Mouse (Mus musculus) lung, embryonic 16.5 days (tissue): Measurements from ENCODE around the gene Syne1. TPM values are rescaled to one million over a fixed set of nuclear protein-coding genes. Genes with fewer than 3 reads are reported as not detected.

Experiments
- ATAC-seq: fragments of 200-750 bp; cut with Nextera tagmentation; 2 replicates; pipeline ENCODE4 v1.8.0; 2017; ENCODE audit warnings: low read depth, mild to moderate bottlenecking, moderate library complexity
- H3K27ac ChIP-seq: fragments of 300-500 bp; sonication (generic); 2 replicates; pipeline ENCODE4 v1.5.1; 2014; ENCODE audit warnings: mild to moderate bottlenecking, control low read depth, low read length
- H3K27me3 ChIP-seq: fragments of 300-500 bp; sonication (generic); 2 replicates; pipeline ENCODE4 v1.6.1; 2014; ENCODE audit warnings: low read depth, low read length, mixed read lengths; ENCODE audit not compliant: control insufficient read depth, insufficient read depth
- H3K36me3 ChIP-seq: fragments of 300-500 bp; sonication (generic); 2 replicates; pipeline ENCODE4 v1.6.1; 2014; ENCODE audit warnings: low read length; ENCODE audit not compliant: control insufficient read depth, insufficient read depth
- H3K4me1 ChIP-seq: fragments of 300-500 bp; sonication (generic); replicated peaks from 2 replicates; pipeline ENCODE4 v1.6.1; 2014; ENCODE audit warnings: low read length, mixed read lengths; ENCODE audit not compliant: control insufficient read depth, insufficient read depth
- H3K4me2 ChIP-seq: fragments of 300-500 bp; sonication (generic); 2 replicates; pipeline ENCODE4 v1.6.1; 2014; ENCODE audit warnings: low read depth, low read length, control low read depth
- H3K4me3 ChIP-seq: fragments of 300-500 bp; sonication (generic); 2 replicates; pipeline ENCODE4 v1.5.1; 2014; ENCODE audit warnings: mild to moderate bottlenecking, low read length, control low read depth
- H3K9ac ChIP-seq: fragments of 300-500 bp; sonication (generic); 2 replicates; pipeline ENCODE4 v1.6.1; 2014; ENCODE audit warnings: low read length, control low read depth
- H3K9me3 ChIP-seq: fragments of 300-500 bp; sonication (generic); 2 replicates; pipeline ENCODE4 v1.6.1; 2016; ENCODE audit warnings: low read length; ENCODE audit not compliant: control insufficient read depth
- WGBS: fragments of 180-500 bp; shearing (Covaris S2); extraction: QIAGEN DNeasy Blood & Tissue Kit; methylation state at CpG from one replicate; pipeline ENCODE4 v1.1.7; 2014; 5-methylcytosine and 5-hydroxymethylcytosine counted together
- polyA plus RNA-seq: library from polyadenylated mRNA; unstranded; fragments of >200 nt; fragmentation: Nextera tagmentation; extraction: Ambion mirVana; gene quantifications from 2 replicates; pipeline ENCODE4 v1.2.1, GENCODE M21; 2015

Syne1 gene
- polyA plus RNA-seq, 1 experiment from 2014 or later, result 4.3 TPM

- no peak overlapping the region for H3K9ac ChIP-seq
- no peak overlapping the region for H3K27ac ChIP-seq
- no peaks in the 10 kb centered on the region for H3K9me3 ChIP-seq
- ATAC-seq, result no peak
- no peaks in the 10 kb centered on the region for H3K4me1 ChIP-seq
- H3K36me3 ChIP-seq, result no peaks in the 10 kb centered on the region
- no peak overlapping the region for H3K4me3 ChIP-seq
- H3K27me3 ChIP-seq, result no peaks in the 10 kb centered on the region
- 72% methylated on average over 9 of the region's 9 CpGs for WGBS
- H3K4me2 ChIP-seq, result no peak overlapping the region
Measured at GRCm38 (mm10) chr10:5480552-5481550, 70.4 kb downstream of the Syne1 start.

GRCm38 (mm10) chr10:5480097-5480496 is 71.2 kb downstream of the Syne1 start:
- Histone ChIP-seq H3K27ac (no peak overlapping the region), H3K4me3 (no peak overlapping the region), H3K9me3 (no peaks in the 10 kb centered on the region), H3K27me3 (no peaks in the 10 kb centered on the region), H3K9ac (no peak overlapping the region), H3K4me2 (no peak overlapping the region), H3K4me1 (no peaks in the 10 kb centered on the region), H3K36me3 (no peaks in the 10 kb centered on the region)
- no peak for ATAC-seq
- WGBS, result 47% methylated on average over 6 of the region's 6 CpGs

GRCm38 (mm10) chr10:5468638-5469037 is 82.6 kb downstream of the Syne1 start:
- Histone ChIP-seq H3K9ac (no peak overlapping the region), H3K27ac (no peak overlapping the region), H3K27me3 (no peaks in the 10 kb centered on the region), H3K9me3 (no peaks in the 10 kb centered on the region), H3K4me2 (no peak overlapping the region), H3K36me3 (no peaks in the 10 kb centered on the region), H3K4me3 (no peak overlapping the region), H3K4me1 (no peaks in the 10 kb centered on the region)
- no peak for ATAC-seq
- WGBS, result 84% methylated on average over 2 of the region's 2 CpGs

- Histone ChIP-seq H3K9me3 (no peaks in the 10 kb centered on the region), H3K9ac (no peak overlapping the region), H3K27me3 (no peaks in the 10 kb centered on the region), H3K4me3 (no peak overlapping the region), H3K36me3 (no peaks in the 10 kb centered on the region), H3K27ac (no peak overlapping the region), H3K4me2 (no peak overlapping the region), H3K4me1 (no peaks in the 10 kb centered on the region)
- ATAC-seq, result no peak
Measured at GRCm38 (mm10) chr10:5453830-5454229, 97.5 kb downstream of the Syne1 start.

- H3K36me3 ChIP-seq, result no peaks in the 10 kb centered on the region
- H3K9ac ChIP-seq, result no peak overlapping the region
- ATAC-seq, result no peak
- no peak overlapping the region for H3K4me3 ChIP-seq
- H3K4me1 ChIP-seq, result no peaks in the 10 kb centered on the region
- 87% methylated on average over 2 of the region's 2 CpGs for WGBS
- H3K9me3 ChIP-seq, result no peaks in the 10 kb centered on the region
- no peaks in the 10 kb centered on the region for H3K27me3 ChIP-seq
- no peak overlapping the region for H3K4me2 ChIP-seq
- no peak overlapping the region for H3K27ac ChIP-seq
Measured at GRCm38 (mm10) chr10:5449944-5450343, 101.3 kb downstream of the Syne1 start.

- H3K36me3 ChIP-seq, result no peaks in the 10 kb centered on the region
- H3K4me3 ChIP-seq, result no peak overlapping the region
- WGBS, result 57% methylated on average over 4 of the region's 4 CpGs
- no peaks in the 10 kb centered on the region for H3K27me3 ChIP-seq
- no peaks in the 10 kb centered on the region for H3K4me1 ChIP-seq
- H3K9ac ChIP-seq, result no peak overlapping the region
- no peak for ATAC-seq
- no peak overlapping the region for H3K27ac ChIP-seq
- no peaks in the 10 kb centered on the region for H3K9me3 ChIP-seq
- H3K4me2 ChIP-seq, result no peak overlapping the region
Measured at GRCm38 (mm10) chr10:5447950-5448716, 103.1 kb downstream of the Syne1 start.

GRCm38 (mm10) chr10:5445313-5445712 is 106.0 kb downstream of the Syne1 start:
- Histone ChIP-seq H3K4me3 (no peak overlapping the region), H3K27ac (no peak overlapping the region), H3K4me2 (no peak overlapping the region), H3K36me3 (no peaks in the 10 kb centered on the region), H3K27me3 (no peaks in the 10 kb centered on the region), H3K9ac (no peak overlapping the region), H3K4me1 (no peaks in the 10 kb centered on the region), H3K9me3 (no peaks in the 10 kb centered on the region)
- ATAC-seq, result no peak
- WGBS, result 86% methylated on average over 3 of the region's 3 CpGs

GRCm38 (mm10) chr10:5443020-5443419 is 108.3 kb downstream of the Syne1 start:
- no peaks in the 10 kb centered on the region for H3K9me3 ChIP-seq
- no peak overlapping the region for H3K4me2 ChIP-seq
- H3K27me3 ChIP-seq, result no peaks in the 10 kb centered on the region
- no peaks in the 10 kb centered on the region for H3K4me1 ChIP-seq
- no peak overlapping the region for H3K4me3 ChIP-seq
- H3K27ac ChIP-seq, result no peak overlapping the region
- 89% methylated on average over 2 of the region's 2 CpGs for WGBS
- H3K36me3 ChIP-seq, result no peaks in the 10 kb centered on the region
- no peak for ATAC-seq
- H3K9ac ChIP-seq, result no peak overlapping the region

- no peaks in the 10 kb centered on the region for H3K4me1 ChIP-seq
- no peak overlapping the region for H3K9ac ChIP-seq
- no peaks in the 10 kb centered on the region for H3K9me3 ChIP-seq
- no peak overlapping the region for H3K4me3 ChIP-seq
- no peak for ATAC-seq
- no peak overlapping the region for H3K4me2 ChIP-seq
- no peak overlapping the region for H3K27ac ChIP-seq
- WGBS, result 54% methylated on average over 2 of the region's 2 CpGs
- no peaks in the 10 kb centered on the region for H3K27me3 ChIP-seq
- no peaks in the 10 kb centered on the region for H3K36me3 ChIP-seq
Measured at GRCm38 (mm10) chr10:5439802-5440350, 111.4 kb downstream of the Syne1 start.
